Mouse (Mus musculus) embryo, embryonic 11 days (tissue): ENCODE measurements at regions not wholly inside any gene's neighbourhood (a gene's known extent, or its start where the extent isn't known, plus 50 kb on each side); places are given as distances from the start of the nearest gene placed in this dataset.

Source experiments
- DNase-seq: peaks from one replicate; pipeline ENCODE4 v3.0.0-alpha.2; 2015

DNA sequence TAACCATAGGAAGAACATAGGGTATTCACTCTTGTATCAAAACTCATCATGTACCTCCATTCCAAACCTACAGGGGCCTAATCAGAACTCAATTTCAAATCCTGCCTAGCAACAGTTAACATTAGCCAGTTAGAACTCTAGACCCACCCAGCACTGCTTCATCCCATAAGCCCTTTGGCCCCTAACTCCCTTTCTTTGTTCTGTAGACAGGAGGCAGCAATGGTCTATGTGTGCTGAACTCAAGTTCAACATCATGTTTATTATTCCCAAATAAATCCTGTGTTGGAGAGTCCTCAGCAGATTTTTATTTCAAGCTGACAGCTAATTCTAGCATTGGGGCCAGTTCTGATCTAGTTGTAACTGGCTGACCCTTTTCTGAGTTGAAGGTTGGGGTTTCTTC lies 112.2 kb downstream of the Ipo8 start:
- DNase-seq = no peak

DNA sequence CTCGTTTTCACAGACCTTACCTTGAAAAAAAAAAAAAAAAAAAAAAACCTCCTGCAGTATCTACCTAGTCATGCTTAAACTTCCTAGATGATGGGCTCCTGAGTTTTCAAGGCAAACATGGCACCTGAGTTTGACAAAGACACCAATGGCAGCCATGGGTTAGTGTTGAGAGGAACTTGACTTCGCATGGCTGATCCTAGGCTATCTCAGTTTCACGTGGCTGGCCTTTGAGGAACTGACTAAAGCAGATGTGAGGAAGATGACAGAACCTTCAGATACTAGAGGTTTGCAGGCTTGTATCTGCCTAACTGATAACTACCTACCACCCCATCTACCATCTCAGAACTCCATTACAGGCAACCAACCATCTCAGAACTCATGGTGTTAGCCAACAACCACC lies 120.9 kb downstream of the Ipo8 start:
- DNase-seq = no peak

DNA sequence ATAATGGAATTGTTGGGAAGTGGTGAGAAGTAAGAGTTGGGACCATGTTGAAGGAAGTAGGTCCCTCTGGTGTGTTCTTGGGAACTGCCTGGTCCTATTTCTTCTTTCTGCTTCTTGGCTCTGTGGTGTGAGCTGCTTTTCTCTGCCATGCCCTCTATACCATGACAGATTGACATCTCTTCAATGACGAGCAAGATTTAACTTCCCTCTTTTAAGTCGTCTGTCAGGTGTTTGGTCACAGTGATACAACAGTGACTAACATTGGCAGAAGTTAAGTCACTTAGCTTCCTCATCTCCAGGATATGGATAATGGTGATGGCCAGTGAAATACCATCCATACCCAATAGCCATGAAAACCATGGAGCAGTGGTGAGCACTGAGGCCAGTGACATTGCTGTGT lies 122.9 kb downstream of the Ipo8 start:
- no peak for DNase-seq

DNA sequence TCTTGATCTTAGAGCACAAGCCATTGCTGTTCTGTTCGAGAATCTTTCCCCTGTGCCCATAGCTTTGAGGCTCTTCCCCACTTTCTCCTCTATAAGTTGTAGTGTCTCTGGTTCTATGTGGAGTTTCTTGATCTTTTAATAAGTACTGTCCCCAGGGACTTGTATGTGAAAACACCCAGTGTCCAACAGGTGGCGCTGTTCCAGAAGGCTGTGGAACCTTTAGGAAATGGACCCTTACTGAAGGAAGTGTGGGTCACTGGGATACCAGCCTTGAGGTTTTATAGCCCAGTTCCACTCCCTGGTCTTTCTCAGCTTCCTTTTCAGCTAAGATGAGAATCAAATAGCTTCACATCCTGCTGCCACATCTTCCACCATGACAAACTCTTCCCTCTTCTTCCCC lies 125.6 kb downstream of the Ipo8 start:
- peak; percentile 70 for DNase-seq

DNA sequence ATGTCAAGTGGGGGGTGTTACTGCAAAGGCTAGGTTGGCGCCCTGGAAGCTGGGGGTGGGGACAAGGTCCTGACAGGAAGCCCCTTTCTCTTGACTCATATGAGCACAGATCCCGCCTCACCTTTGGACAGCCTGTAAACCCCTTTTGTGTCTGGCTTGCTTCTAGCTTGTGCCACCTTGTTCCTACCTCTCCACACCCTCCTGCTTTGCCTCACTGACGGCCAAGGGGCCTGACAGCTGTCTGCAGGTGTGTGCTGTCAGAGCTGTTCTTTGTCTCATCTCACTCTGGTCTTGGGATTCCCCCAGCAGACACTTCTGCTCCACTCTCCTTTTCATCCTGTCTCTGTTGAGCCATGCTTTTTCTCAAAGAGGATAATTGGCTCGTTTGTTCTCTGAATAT lies 137.9 kb downstream of the Ipo8 start:
- DNase-seq = peak; percentile 10

DNA sequence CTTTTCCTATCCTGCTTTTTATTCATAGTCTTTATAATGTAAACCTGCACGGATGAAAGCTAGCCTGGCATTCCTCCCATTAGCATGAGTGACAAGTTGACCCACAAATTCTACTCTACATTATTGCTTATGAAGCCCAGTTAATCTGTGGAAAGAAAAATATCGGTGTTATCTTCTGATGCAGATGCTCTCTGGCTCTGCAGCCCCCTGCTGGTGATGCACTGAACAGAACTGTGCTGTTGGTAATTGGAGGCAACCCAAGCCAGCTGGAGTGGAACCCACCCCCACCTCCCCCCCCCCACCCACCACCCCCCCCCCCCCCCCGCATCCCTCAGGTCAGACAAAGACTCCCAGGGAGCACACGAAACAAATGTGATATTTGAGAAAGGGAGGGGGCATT lies 143.5 kb downstream of the Ipo8 start:
- DNase-seq = peak; percentile 71

DNA sequence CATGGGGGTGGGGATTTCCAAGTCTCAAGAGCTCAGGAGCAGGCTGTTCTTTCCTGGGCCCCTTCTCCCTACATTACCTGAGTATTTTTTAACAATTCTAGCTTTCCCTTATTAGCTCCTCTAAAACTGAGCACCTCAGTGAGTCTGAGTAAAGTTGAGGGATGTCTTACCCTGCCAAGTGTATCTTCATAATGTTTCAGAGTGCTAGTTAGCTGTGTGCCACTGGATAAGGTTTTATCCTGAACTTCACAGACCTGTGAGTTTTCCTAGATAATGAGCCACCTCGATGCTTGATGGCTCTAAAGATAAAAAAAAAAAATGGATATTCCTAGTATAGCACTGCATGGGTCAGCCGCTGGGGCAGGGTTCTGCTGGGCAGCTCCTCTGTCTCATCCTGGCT lies 171.1 kb downstream of the Ipo8 start:
- DNase-seq = no peak

DNA sequence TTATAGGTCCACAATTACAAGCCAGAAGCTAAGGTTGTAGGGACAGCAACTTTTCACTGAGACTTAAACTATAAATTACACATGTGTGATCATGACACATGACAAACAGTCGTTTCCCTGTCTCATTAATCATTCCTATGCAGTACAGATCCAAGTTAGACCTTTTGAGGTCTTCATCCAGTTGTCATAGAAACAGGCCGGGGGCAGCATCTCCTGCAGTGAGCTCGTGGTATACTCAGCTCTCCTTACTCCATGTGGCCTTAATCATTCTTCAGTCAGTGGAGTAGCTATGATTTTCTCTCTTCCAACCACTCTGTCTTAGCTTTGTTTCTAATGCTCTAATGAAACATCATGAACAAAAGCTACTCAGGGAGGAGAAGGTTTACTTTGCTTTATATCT lies 178.1 kb downstream of the Ipo8 start:
- peak; percentile 8 for DNase-seq

DNA sequence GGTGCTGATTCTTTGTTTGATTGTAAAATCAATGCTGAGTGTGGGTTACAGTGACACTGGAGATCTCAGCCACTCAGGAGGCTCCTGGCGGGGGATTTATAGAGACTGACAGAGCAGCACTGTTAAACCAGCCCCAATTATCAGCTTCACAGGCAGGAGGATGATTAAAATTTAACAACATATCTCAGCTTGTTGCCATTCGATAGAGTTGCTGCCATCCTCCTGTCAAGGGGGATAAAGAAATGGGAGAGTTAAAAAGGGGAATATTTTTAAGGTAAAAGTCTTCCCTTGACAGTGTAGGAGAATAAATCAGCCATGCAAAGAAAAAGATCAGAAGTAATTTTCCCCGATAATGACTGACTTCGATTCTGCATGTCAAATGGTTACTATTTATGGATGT lies 178.8 kb downstream of the Ipo8 start:
- no peak for DNase-seq

DNA sequence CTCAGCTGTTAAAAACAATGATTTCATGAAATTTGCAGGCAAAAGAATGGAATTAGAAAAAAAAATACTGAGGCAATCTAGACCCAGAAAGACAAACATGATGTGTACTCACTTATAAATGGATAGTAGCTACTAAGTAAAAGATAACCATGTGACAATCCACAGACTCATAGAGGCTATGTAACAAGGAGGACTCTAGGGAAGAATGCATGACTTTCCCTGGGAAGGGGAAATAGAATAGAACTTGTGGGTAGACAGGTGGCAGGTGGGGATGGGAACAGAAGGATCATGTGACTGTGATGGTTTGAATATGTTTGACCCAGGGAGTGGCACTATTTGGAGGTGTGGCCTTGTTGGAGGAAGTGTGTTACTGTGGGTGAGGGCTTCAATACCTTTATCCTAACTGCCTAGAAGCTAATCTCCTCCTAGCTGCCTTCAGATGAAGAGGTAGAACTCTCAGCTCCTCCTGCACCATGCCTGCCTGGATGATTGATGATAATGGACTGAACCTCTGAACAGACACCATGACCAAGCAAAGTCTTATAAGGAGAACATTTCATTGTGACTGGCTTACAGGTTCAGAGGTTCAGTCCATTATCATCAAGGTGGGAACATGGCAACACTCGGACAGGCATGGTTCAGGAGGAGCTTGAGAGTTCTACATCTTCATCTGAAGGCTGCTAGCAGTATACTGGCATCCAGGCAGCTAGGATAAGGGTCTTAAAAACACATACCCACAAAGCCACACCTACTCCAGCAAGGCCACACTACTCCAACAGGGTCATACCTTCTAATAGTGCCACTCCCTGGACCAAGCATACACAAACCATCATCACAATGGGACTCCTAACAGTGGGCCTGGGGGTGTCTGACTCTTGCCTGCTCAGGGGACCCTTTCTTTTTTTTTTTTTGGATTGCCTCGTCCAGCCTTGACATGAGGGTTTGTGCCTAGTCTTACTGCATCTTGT lies 183.6 kb downstream of the Ipo8 start:
- DNase-seq = no peak

DNA sequence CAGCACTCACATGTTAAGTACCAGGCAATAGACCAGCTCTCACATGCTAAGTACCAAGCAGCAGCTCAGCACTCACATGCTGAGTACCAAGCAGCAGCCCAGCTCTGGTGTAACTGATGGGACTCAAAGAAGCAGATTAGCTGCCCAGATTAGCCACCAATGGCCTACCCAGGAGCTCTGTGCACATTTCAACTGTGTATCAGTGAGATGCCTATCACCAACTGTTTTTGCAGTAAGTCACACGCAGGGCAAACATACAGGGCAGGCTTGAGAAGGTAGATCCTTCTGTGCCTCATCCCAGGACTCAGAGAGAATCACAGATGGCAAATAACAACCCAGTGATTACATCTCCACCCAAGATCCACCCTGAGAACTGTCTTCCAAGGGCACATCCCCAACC lies 190.7 kb downstream of the Ipo8 start:
- DNase-seq = no peak

DNA sequence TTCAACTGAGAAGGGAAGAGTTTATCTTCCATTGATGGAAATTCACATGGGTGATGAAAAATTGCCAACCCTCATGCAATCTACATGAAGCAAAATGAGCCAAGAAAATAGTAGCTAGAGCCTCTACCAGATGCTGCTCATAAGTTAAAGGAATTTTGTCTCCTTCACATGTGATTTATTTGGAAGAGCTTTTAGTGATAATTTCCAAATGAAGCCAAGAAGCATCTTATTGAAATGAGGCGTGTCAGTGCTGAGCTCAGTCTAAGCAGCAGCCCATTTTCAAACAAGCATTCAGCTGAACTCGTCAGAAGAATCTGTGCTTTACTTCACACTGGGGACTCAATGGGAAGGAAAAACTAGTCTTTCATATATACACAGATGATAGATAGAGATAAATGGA lies 190.0 kb upstream of the Tmtc1 start:
- DNase-seq = no peak

DNA sequence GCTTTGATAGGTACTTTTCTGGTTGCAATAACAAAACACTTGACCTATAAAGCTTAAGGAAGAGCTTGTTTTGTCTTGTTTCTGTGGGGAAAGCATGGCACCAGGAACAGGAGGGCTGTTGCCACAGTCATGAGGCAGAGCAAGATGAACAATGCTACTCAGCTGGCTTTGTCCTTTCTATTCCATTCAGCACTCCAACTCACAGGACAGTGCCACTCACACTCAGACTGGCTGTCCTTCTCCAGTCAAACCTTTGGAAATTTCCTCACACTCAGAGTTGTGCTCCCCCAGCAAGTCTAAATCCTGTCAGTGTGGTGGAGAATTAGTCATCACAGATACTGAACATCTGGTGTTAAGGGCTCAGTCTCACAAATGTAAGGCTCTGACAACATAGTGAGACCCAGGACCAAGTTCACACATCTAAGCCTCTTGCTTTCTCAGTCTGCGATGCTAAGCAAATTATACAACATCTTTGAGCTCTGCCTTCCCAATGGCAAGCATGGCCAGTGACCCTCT lies 183.0 kb upstream of the Tmtc1 start:
- DNase-seq = no peak

DNA sequence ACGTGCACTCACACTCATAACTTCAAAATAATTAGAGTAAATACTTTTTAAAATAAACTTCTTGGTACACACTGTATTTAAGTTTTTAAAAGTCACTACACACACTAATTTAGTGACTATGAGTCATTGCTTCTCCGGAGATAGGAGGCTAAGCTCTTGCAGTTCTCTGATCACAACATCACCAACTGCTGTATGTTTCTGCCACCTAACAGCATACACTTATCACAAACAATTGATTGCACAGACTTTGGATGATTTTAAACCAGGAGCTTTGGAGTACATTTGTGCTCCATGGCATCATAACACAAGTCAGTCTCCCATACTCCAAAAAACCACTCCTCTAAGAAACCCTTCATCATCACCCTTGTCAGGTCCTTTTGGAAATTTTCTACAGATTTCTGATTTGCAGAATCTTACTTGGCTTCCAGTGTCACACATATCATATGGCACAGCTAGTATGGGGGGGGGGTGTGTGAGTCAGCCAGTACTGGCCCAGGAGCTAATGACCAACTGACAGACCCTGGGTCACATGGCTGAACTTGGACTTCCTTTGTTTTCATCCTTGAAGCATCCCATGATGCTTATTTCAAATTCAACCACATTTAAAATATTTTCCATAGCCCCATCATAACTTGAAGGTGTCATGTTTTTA lies 179.1 kb upstream of the Tmtc1 start:
- DNase-seq = no peak

DNA sequence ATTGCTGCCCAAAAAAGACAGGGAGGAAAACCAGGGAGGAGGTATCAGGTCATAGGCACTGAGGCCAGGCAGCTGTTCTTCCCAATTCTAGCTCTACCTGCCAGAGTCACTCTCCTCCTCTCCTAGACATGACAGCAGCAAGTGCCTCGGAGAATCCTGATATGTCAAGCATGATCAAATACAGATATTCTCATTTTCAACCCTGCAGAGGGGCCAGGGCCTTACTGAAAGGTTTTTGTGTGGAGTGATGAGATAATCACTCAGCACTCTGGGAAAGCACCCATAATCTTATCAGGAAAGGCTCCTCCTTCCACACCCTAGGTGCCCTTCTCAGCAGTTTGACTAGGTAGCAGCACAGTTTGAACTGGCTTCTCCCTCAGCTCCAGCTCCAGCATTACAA lies 175.8 kb upstream of the Tmtc1 start:
- no peak for DNase-seq

DNA sequence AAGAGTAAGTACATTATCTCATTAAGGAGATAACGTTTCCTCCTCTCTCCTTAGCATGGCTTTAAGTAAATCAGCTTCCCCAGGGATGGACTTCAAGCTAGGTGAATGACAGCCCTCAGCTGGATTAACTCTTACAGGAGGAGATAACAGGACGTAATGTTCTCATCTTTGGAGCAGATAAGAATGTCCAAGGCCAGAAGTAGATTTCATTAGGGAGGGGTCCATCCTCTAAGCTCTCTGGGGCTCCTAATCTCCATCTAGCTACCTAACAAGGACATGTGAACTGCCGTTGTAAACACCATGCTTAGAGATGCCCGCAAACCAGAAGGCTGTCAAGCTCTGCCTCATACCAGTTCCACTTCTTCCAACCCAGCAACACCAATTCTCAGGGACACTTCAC lies 171.7 kb upstream of the Tmtc1 start:
- DNase-seq = no peak

DNA sequence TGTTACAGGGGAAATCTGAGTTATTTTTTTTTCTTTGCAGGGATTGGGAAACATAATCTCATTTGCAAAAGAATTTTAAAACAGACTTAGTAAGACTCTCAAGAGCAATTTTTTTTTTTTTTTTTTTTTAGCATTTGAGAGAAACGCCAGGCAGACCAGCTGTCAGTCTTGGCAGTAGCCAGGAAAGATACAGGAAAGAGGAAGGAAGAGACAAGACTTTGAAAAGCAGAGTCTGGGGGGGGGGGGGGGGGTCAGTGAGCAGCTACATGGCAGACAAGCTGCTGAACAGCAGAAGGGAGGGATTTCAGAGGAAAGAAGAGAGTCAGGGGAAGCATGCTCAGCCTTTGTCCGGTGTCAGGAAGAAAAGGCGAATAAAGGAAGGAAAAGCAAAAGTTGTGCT lies 171.3 kb upstream of the Tmtc1 start:
- no peak for DNase-seq

DNA sequence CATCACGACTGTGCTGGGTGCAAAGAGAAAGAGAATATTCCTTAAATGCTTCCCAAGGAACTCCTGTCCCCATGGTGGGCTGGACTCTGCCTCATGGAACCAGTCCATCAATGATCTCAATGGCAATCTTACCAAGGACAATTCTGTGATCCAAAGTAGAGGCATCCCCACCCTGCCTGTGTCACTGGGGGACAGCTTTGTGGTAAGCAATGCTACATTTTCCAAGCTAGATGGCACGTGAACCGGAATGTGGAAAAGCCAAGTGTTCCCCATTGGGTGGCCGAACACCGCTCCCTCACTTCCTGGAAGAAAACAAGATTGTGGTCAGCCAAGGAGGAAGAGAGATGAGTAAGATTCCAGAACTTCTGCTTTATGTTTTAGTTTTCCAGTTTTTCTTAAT lies 164.7 kb upstream of the Tmtc1 start:
- no peak for DNase-seq

DNA sequence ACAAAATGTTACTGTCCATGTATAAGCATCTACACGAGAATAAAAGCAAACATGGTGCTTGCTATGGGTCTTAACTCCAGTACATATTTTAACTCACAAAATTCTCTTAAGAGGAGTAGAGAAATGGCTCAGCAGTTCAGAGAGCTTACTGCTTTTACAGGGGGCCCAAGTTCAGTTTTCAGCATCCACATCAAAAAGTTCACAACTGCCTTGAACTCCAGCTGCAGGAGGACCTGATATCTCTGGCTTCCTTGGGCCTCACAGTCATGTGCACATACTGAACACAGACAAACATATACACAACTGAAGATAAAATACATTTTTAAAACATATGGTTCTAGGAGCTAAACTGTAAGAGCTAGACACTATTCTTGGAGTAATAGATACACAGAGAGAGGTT lies 161.0 kb upstream of the Tmtc1 start:
- no peak for DNase-seq

DNA sequence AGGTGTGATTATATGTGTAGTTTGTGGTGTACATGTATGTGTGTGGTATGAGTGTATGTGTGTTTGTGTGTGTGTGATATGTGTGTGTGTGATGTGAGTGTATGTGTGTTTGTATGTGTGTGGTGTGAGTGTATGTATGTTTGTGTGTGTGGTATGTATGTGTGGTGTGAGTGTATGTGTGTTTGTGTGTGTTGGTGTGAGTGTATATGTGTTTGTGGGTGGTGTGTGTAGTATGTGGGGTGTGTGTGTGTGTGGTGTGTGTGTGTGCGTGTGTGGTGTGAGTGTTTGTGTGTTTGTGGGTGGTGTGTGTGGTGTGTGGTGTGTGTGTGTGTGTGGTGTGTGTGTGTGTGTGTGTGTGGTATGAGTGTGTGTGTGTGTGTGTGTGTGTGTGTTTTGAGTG lies 160.6 kb upstream of the Tmtc1 start:
- no peak for DNase-seq

DNA sequence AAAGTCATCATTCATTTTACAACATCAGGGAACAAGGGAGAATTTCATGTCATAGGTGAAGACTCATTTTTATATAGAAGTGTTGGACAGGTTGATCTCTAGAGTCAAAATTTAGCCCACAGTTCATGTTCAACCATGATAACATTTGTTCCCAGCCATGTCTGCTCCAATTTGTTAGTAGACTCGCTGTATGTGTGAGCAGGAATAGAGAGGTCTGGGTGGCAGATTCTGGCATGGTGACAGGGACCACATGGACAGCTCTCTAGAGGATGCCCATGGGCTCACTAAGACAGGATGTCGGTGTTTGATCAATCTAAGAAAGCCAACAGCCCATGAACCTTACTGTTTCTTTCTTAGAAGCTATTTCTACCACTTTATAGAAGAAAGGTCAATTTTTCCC lies 159.7 kb upstream of the Tmtc1 start:
- DNase-seq = no peak

DNA sequence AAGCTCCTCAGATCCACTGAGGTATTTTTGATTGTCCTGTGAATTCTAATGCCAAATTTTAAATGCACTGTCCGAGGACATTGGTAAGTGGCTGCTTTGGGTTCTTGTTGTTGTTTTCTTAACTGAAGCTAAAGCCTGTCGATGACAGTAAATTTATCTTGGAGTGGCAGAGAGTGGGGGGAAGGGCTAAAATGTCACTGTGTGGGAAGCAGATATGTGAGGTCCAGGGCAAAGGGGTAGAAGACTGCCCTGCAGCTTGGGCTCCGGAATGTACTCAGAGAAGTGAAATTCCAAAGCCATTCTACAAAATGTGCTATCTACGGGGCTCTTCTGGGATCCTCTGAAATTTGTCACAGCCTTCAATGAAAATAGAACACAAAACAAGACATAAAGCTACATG lies 159.3 kb upstream of the Tmtc1 start:
- no peak for DNase-seq

DNA sequence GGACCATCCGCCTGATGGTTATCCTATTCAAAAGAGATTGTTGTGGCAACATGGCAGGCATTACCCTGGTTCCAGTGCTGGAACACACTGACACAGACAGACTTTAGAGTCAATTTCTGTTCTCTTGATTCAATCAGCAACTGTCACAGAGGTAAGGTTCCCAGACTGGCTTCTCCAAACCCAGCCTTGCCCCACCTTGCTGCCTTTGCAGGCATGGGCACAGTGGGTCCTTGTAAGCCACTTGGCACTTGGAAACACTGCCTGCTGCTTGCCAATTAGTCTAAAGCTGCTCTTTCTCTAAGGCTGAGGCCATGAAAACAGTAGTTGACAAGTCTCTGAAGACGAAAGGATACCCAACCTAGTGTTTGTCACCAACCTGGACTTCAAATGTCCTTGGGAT lies 158.7 kb upstream of the Tmtc1 start:
- DNase-seq = no peak

DNA sequence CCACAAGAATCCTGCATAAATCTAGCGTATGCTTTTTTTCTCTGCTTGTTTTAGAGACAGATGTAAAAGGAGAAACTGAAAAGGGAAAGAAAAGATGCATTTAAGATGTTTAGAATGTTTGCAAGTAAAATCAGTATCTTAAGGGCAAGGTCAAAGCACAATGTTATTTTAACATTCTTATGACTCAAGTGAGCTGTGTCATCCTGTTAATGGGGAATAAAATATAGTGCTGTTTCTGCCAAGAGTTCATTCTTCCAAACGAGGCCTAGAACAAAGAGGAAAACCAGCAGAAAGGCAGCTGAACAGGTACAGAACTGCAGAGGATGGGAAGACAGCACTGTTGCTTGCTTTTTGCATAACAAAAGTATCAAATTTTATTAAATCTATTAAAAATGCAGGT lies 156.7 kb upstream of the Tmtc1 start:
- no peak for DNase-seq
